Mouse (Mus musculus): ENCODE data around the gene Slc22a7. TPM values are rescaled to one million over a fixed set of nuclear protein-coding genes. Genes with fewer than 3 reads are reported as not detected.

Gene Slc22a7
- polyA plus RNA-seq, 1 experiment from 2014 or later: not detected

DNA sequence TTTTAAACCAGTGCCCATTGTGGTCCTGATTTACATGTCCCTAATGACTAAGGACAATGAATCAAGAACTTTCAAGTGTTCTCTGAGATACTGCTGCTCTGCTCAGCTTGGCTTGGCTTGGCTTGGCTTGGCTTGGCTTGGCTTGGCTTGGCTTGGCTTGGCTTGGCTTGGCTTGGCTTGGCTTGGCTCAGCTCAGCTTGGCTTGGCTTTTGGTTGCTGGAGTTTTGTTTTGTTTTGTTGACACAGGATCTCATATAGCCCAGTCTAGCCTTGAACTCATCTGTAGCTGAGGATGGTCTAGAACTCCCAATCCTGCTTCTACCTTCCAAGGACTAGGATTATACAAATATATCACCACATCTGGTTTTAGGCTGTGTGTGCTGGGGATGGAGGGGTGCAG lies 11.8 kb downstream of the Slc22a7 start:
- Histone ChIP-seq H3K4me3 (ENCODE audit: low read depth, low read length) (no peak overlapping the region), H3K4me1 (ENCODE audit: control insufficient read depth, insufficient read depth, low read length) (no peaks in the 10 kb centered on the region), H3K27ac (replicated peaks; ENCODE audit: low read depth, low read length) (no peak overlapping the region), H3K9me3 (ENCODE audit: control insufficient read depth, low read length) (no peaks in the 10 kb centered on the region), H3K4me2 (ENCODE audit: low read depth, severe bottlenecking) (no peak overlapping the region), H3K27me3 (ENCODE audit: control insufficient read depth, insufficient read depth, low read length) (peaks cover 2% of the 10 kb centered on the region; the same call in 1 of the 2 replicates), H3K9ac (ENCODE audit: low read length) (no peak overlapping the region), H3K36me3 (ENCODE audit: control insufficient read depth, insufficient read depth, low read length) (no peaks in the 10 kb centered on the region; the same call in 1 of the 2 replicates)
- DNase-seq (ENCODE audit: low spot score) (no peak), ATAC-seq (ENCODE audit: insufficient number of reproducible peaks, low FRiP score, low TSS enrichment, low read depth) (no peak)

DNA sequence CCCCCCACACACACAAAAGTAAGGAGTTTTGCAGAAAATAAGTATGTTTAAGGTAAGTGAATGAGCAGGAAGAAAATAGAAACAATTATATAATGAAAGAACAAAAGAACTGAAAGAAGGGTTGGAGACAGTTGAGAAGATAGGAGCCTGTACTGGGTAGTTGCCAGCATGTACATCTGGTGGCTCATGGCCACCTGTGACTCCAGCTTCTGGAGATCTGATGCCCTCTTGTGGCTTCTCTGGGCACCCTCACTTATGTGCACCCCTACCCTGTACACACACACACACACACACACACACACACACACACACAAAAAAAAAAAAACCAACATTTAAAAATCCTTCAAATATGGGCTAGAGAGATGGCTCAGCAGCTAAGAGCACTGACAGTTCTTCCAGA lies 18.5 kb downstream of the Slc22a7 start:
- Histone ChIP-seq H3K4me1 (ENCODE audit: control insufficient read depth, insufficient read depth, low read length) (no peaks in the 10 kb centered on the region), H3K9me3 (ENCODE audit: control insufficient read depth, low read length) (no peaks in the 10 kb centered on the region), H3K9ac (ENCODE audit: low read length) (no peak overlapping the region), H3K4me2 (ENCODE audit: low read depth, severe bottlenecking) (no peak overlapping the region), H3K4me3 (ENCODE audit: low read depth, low read length) (no peak overlapping the region), H3K27me3 (ENCODE audit: control insufficient read depth, insufficient read depth, low read length) (no peaks in the 10 kb centered on the region), H3K27ac (replicated peaks; ENCODE audit: low read depth, low read length) (no peak overlapping the region), H3K36me3 (ENCODE audit: control insufficient read depth, insufficient read depth, low read length) (no peaks in the 10 kb centered on the region)
- no peak for ATAC-seq (ENCODE audit: insufficient number of reproducible peaks, low FRiP score, low TSS enrichment, low read depth)
- no peak for DNase-seq (ENCODE audit: low spot score)

- Histone ChIP-seq H3K9ac (ENCODE audit: low read length) (no peak overlapping the region), H3K4me2 (ENCODE audit: low read depth, severe bottlenecking) (no peak overlapping the region), H3K36me3 (ENCODE audit: control insufficient read depth, insufficient read depth, low read length) (no peaks in the 10 kb centered on the region), H3K4me1 (ENCODE audit: control insufficient read depth, insufficient read depth, low read length) (no peaks in the 10 kb centered on the region), H3K27me3 (ENCODE audit: control insufficient read depth, insufficient read depth, low read length) (no peaks in the 10 kb centered on the region), H3K4me3 (ENCODE audit: low read depth, low read length) (no peak overlapping the region), H3K27ac (replicated peaks; ENCODE audit: low read depth, low read length) (no peak overlapping the region), H3K9me3 (ENCODE audit: control insufficient read depth, low read length) (no peaks in the 10 kb centered on the region)
- ATAC-seq (ENCODE audit: insufficient number of reproducible peaks, low FRiP score, low TSS enrichment, low read depth) (no peak), DNase-seq (ENCODE audit: low spot score) (no peak)
- 83% methylated on average over 5 of the region's 5 CpGs for WGBS
These were observed 19.6 kb downstream of the Slc22a7 start for GRCm38 (mm10) chr17:46418628-46419027.

- 50% methylated on average over 3 of the region's 3 CpGs for WGBS
- no peaks in the 10 kb centered on the region for H3K9me3 ChIP-seq (ENCODE audit: control insufficient read depth, low read length)
- peaks cover 9% of the 10 kb centered on the region; the same call in 1 of the 2 replicates for H3K36me3 ChIP-seq (ENCODE audit: control insufficient read depth, insufficient read depth, low read length)
- H3K4me3 ChIP-seq (ENCODE audit: low read depth, low read length): no peak overlapping the region
- no peak for DNase-seq (ENCODE audit: low spot score)
- no peak overlapping the region for H3K4me2 ChIP-seq (ENCODE audit: low read depth, severe bottlenecking)
- no peak overlapping the region for H3K9ac ChIP-seq (ENCODE audit: low read length)
- ATAC-seq (ENCODE audit: insufficient number of reproducible peaks, low FRiP score, low TSS enrichment, low read depth): no peak
- H3K27me3 ChIP-seq (ENCODE audit: control insufficient read depth, insufficient read depth, low read length): no peaks in the 10 kb centered on the region
- H3K4me1 ChIP-seq (ENCODE audit: control insufficient read depth, insufficient read depth, low read length): no peaks in the 10 kb centered on the region
- no peak overlapping the region for H3K27ac ChIP-seq (replicated peaks; ENCODE audit: low read depth, low read length)
These were observed 29.8 kb downstream of the Slc22a7 start for GRCm38 (mm10) chr17:46408478-46408877.

DNA sequence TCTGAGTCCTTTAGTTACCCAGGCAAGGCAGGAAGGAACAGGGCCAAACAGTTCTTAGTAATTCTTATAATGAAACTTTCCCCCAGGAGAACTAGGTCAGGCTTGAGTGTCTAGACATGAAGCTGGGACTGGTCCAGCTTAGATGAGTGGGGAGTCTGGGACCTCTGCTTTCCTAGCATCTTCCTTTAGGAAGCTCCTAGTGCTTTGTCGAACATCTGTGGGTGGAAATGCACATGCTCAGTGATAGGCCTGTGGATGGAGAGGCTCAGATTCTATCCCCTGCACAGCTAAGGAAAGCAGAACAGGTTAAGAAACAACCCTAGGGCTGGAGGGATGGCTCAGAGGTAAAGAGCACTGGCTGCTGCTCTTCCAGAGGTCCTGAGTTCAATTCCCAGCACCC lies 43.6 kb downstream of the Slc22a7 start:
- Histone ChIP-seq H3K4me2 (ENCODE audit: low read depth, severe bottlenecking) (no peak overlapping the region), H3K27me3 (ENCODE audit: control insufficient read depth, insufficient read depth, low read length) (no peaks in the 10 kb centered on the region), H3K4me1 (ENCODE audit: control insufficient read depth, insufficient read depth, low read length) (no peaks in the 10 kb centered on the region), H3K36me3 (ENCODE audit: control insufficient read depth, insufficient read depth, low read length) (peaks cover 5% of the 10 kb centered on the region; the same call in 1 of the 2 replicates), H3K4me3 (ENCODE audit: low read depth, low read length) (no peak overlapping the region), H3K9me3 (ENCODE audit: control insufficient read depth, low read length) (no peaks in the 10 kb centered on the region), H3K27ac (replicated peaks; ENCODE audit: low read depth, low read length) (no peak overlapping the region), H3K9ac (ENCODE audit: low read length) (no peak overlapping the region)
- ATAC-seq (ENCODE audit: insufficient number of reproducible peaks, low FRiP score, low TSS enrichment, low read depth) (no peak), DNase-seq (ENCODE audit: low spot score) (no peak)
- 86% methylated on average over 1 of the region's 1 CpGs for WGBS

DNA sequence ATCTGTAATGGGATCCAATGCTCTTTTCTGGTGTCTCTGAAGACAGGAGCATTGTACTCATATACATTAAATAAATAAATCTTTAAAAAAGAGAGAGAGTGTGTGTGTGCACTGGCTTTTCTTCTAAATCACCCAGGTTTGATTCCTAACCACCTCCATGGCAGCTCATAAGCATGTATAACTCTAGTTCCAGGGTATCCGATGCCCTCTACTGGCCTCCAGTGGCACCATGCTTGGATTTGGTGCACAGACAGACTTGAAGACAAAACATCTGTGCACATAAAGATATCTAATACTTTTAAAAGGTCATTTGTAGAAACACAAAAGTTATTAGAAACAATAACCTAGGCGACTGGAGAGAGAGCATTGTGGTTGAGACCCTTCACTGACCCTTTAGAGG lies 45.2 kb downstream of the Slc22a7 start:
- Histone ChIP-seq H3K4me2 (ENCODE audit: low read depth, severe bottlenecking) (no peak overlapping the region), H3K4me1 (ENCODE audit: control insufficient read depth, insufficient read depth, low read length) (no peaks in the 10 kb centered on the region), H3K4me3 (ENCODE audit: low read depth, low read length) (no peak overlapping the region), H3K36me3 (ENCODE audit: control insufficient read depth, insufficient read depth, low read length) (peaks cover 2% of the 10 kb centered on the region), H3K9ac (ENCODE audit: low read length) (no peak overlapping the region), H3K27me3 (ENCODE audit: control insufficient read depth, insufficient read depth, low read length) (no peaks in the 10 kb centered on the region), H3K9me3 (ENCODE audit: control insufficient read depth, low read length) (no peaks in the 10 kb centered on the region), H3K27ac (replicated peaks; ENCODE audit: low read depth, low read length) (no peak overlapping the region)
- DNase-seq (ENCODE audit: low spot score): peak; percentile 63
- ATAC-seq (ENCODE audit: insufficient number of reproducible peaks, low FRiP score, low TSS enrichment, low read depth): no peak
- WGBS: 56% methylated on average over 2 of the region's 2 CpGs

- H3K9ac ChIP-seq (ENCODE audit: low read length): no peak overlapping the region
- H3K36me3 ChIP-seq (ENCODE audit: control insufficient read depth, insufficient read depth, low read length): peaks cover 3% of the 10 kb centered on the region
- no peak for ATAC-seq (ENCODE audit: insufficient number of reproducible peaks, low FRiP score, low TSS enrichment, low read depth)
- 91% methylated on average over 3 of the region's 3 CpGs for WGBS
- H3K4me2 ChIP-seq (ENCODE audit: low read depth, severe bottlenecking): no peak overlapping the region
- peaks cover 7% of the 10 kb centered on the region for H3K4me1 ChIP-seq (ENCODE audit: control insufficient read depth, insufficient read depth, low read length)
- H3K27ac ChIP-seq (replicated peaks; ENCODE audit: low read depth, low read length): no peak overlapping the region
- DNase-seq (ENCODE audit: low spot score): no peak
- no peaks in the 10 kb centered on the region for H3K9me3 ChIP-seq (ENCODE audit: control insufficient read depth, low read length)
- no peak overlapping the region for H3K4me3 ChIP-seq (ENCODE audit: low read depth, low read length)
- no peaks in the 10 kb centered on the region for H3K27me3 ChIP-seq (ENCODE audit: control insufficient read depth, insufficient read depth, low read length)
These were observed 50.1 kb downstream of the Slc22a7 start for GRCm38 (mm10) chr17:46388200-46388599.

DNA sequence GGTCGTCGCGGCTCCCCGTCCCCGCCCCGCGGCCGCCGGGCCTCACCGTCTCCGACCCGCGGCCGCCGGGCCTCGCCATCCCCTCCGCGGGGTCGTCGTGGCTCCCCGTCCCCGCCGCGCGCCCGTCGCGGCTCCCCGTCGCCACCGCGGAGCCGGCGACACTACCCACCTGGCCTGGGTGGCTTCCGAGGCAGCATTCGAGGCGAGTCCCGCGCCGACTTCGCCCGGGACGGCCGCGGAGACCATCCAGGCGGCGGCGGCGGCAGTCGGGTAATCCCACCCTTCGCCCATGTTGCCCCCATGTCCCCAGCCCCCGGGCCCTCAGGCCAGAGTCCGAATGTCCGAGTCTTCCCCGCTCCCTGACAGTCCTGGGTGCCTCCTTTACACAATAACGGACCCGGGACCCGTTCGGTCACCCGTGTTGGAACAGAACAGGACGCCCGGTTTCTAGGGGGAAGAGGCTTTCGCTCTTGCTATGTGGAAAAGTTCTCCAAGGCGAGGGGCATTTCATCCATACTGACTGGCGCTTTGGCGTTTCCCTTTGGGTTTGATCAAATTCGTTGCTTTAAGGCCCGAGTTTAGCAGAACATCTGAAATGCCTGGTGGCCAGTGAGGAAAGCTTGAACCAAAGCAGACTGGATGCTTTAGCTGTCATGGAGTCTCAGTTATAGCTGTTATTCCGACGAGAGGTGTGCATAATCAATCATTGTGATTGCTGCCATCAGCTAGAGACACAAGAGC lies 54.0 kb downstream of the Slc22a7 start:
- H3K27me3 ChIP-seq (ENCODE audit: control insufficient read depth, insufficient read depth, low read length): no peaks in the 10 kb centered on the region
- H3K4me2 ChIP-seq (ENCODE audit: low read depth, severe bottlenecking): peak overlapping the region; percentile 83
- WGBS: under 1% methylated on average over 68 of the region's 70 CpGs
- no peaks in the 10 kb centered on the region for H3K9me3 ChIP-seq (ENCODE audit: control insufficient read depth, low read length)
- peak; percentile 58 for DNase-seq (ENCODE audit: low spot score)
- peak overlapping the region; percentile 96 for H3K9ac ChIP-seq (ENCODE audit: low read length)
- peak overlapping the region; percentile 71 for H3K4me3 ChIP-seq (ENCODE audit: low read depth, low read length)
- ATAC-seq (ENCODE audit: insufficient number of reproducible peaks, low FRiP score, low TSS enrichment, low read depth): no peak; the same call in 1 of the 2 replicates
- peaks cover 7% of the 10 kb centered on the region for H3K4me1 ChIP-seq (ENCODE audit: control insufficient read depth, insufficient read depth, low read length)
- H3K36me3 ChIP-seq (ENCODE audit: control insufficient read depth, insufficient read depth, low read length): peaks cover 3% of the 10 kb centered on the region
- peak overlapping the region; percentile 76 for H3K27ac ChIP-seq (replicated peaks; ENCODE audit: low read depth, low read length)

Measured in limb, embryonic 11.5 days (tissue).